Mouse (Mus musculus) thymus, postnatal 4 days (tissue): ENCODE results near the gene Selplg.

Source experiments
- DNase-seq: peaks from one replicate; pipeline ENCODE4 v3.0.0; 2021

The Selplg gene

DNA sequence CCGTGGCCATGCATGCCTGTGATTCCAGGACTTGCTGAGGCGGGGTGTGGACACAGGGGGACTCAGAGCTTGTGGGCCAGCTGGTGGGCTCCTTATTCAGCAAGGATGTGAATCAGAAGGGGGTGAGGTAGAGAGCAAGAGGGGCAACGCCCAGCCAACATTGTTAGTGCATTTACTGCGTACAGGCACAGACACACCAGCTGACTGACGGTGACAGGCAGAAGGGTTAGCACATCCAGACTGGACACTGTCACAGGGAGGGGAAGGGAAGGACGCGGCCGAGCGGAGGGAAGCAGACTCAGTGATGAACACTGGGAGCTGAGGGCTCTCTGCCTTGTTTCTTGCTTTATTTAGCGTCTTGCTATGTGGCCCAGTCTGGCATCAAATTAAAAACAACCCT is 21.1 kb upstream of the Selplg start:
- no peak for DNase-seq

DNA sequence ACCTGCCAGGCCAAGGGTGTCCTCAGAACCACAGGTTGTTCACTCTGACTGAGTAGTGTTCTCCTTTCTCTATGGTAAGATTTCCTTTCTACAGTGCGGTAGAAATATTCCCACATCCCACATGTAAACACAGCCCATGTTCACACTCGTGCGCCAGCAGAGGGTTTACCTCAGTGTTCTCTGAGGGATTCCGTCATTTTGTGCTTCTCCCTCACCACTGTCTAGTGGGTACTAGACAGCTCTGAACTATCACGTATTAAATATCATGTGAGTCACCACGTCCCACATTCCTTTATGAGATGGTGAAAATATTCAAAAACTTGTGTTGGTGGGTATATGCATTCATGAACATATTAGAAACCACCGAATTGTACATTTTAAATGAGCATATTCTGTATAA is 20.0 kb upstream of the Selplg start:
- no peak for DNase-seq

DNA sequence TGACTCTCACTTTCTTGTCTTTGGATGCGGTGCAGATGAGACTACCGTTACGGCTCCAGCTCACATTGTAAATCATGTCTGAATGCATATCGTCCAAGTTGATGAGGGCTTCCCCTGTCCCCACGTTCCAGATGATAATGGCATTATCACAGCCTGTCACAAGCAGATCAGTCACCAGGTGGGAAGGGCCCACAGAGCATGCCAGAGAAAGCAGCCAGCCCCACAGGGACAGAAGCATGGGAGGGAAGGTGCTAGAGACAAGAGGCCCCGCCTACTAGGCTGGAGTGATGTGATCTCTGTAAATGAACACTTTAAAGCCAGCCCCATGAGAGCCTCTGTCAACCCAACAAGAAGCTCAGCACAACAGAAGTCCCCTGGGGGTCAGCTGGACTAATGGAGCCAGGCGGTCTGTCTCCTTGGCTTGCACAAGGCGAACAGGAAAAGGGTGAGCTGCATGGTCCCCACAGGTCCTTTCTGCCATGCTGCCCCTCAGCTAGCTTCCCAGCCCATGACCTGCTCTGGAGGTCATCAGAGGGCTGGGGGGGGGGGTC is 18.3 kb upstream of the Selplg start:
- no peak for DNase-seq

DNA sequence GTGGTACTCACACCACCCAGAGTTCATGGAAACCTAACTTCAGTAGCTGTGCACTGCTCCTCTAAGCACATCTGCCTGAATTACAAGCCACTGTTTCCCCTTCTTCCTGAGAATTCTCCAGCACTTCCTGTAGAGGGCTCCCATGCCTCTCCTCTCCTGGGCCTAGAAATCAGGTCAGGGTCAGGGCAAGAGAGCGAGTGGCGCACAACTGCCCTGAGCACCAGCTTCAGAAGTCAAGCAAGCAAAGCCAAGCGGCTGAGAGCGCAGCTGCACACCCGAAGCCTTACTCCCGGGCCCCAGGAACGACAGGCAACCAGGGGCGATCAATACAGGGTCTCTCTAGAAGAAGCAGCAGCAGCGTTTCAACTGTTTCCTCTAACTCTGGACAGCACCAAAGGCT is 15.2 kb upstream of the Selplg start:
- DNase-seq, result no peak

DNA sequence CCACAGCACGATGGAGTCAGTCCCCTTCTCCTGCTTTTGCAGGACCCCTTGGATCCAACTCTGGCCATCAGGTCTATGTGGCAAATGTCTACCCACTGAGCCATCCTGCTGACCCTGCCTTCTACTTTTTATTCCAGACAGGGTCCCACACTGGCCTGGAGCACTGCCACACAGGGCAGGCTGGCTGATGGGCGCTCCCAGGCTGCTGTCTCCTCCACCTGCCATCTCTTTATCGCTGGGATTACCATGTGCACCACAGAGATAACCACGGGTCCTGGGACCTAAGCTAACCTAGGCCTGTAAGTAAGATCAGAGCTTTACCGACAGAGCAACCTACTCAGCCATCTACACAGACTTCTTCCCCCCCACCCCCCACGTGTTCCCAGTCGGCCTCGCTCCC is 14.2 kb upstream of the Selplg start:
- DNase-seq, result no peak

DNA sequence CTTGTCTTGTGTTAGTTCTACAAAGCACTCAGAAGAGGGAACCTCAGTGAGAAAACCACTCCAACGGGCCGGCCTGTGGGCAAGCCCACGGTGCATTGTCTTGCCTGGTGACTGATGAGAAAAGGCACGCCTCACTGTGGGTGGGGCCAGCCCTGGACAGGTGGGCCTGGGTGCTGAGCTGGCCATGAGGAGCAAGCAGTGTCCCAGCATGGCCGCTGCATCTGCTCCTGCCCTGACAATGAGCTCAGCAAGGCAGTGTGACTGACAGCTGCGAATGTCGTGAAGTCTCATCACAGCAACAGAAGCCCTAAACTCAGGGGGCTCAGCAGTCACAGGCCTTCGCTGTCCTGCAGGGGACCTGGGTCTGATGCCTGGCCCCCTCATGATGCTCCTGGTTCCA is 13.2 kb upstream of the Selplg start:
- no peak for DNase-seq

DNA sequence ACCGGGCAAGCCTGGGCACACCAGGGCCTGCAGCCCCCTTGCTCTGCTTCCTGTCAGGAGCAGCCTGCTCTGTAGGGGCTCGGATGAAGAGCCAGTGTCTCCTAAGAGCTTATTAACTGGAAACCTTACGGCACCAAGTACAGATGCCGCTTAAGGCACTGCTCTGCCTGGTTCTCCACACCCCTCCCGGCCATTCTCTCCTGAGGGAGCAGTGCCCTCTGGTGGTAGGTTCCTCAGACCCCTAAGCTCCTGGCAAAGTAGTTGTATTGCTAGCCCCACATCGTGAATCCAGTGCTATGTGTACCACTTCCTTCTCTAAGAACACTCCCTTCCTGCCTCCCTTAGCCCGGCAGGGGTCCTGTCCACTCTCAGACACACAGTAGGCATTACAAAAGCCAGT is 12.3 kb upstream of the Selplg start:
- peak; percentile 96 for DNase-seq

DNA sequence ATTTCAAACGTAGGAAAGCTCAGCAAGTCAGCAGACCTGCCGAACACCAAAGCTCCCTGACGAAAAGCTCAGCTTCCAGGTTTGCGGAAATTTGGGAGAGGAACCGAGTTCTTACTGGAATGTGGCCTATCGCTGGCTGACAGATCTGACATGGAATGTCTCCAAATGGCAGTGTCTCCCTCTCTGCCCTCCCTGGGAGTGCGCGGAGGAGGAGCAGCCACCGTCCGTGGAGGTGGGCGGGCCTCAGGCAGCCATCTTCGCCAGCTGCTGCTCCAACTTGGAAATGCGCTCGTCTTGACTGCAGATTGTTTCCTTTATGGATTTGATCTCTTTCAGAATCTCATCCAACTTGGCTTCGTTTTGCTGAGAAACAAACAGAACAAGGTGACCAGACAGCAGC is 11.7 kb upstream of the Selplg start:
- no peak for DNase-seq

DNA sequence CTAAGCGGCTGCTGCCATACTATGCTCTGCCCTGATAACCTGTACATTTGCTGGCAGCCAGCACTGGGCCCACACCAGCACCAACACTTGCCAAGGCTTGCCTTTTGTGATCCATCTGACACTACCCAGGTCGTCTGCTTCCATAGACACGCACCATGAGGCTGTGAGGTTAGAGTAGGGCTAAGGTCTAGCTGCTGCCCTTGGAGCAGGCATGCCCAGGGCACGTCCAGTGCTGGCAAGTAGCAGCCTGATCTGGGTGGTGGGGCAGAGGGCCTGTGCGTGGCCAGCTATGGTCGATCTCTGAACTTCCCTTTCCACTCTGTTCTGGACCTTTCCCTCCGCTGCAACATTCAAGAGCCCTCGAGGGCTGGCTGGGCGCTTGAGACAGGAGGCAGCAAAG is 10.5 kb upstream of the Selplg start:
- no peak for DNase-seq

DNA sequence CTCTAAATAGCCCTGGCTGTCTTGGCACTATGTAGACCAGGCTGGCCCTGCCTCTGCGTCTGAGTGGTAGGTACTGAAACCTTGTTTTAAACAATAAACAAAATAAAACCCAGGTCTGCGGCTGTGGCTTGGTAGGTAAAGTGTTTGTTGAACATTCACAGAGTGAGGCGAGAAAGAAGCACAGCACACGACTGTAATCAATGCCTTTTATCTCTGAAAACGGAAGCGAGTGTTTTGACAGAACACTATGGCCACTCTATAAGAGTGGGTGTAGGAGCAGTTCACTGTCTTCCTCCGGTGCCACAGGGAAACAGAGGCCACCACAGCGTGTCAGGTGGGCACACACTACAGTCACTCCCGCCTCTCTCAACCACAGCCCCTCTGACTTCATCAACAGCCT is 9.8 kb upstream of the Selplg start:
- DNase-seq, result no peak

DNA sequence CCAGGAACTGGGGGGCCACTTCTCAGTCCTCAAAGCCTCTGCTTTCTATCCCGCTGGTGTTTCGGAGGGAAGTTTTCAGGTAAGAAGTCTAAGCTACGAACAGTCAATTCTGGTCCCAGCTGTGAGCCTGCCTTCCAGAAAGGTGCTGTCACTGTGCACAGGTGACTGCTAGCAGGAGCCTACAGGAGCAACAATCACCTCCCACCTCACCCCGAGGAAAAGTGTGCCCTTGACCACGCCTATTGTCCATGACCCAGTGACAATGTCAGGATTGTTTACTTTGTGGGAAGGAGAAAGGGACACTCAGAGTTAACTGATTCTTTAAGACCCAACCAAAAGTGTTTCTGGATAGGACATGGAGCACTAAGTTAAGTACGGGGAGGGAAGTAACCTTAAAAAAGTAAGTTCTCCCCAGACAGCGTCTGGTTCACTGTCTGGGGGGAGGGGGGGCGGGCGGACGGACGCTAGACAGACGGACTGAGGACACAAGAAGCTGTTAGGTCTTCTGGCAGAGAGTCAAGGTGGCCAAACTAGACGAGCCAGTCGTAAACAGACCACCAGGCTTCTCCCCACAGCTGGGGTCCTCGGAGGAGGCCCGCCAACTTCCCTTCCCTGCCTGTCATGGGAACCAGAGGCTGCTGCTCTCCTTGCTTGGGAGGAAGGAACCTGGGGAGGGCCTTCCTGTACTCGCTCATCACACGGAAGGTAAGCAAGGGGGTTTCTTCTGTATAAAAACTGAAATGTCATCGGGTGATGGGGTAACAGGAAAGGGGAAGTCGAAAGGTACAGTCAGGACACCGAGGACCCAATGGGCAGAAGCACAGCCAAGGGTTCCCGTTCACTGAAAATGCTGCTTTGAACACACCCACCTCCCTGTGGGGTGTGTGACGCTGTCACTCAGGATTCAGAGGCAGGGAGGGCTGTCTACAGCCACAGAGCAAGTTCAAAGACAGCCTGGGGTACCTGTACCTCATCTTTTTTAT is 9.1 kb upstream of the Selplg start:
- DNase-seq, result no peak

DNA sequence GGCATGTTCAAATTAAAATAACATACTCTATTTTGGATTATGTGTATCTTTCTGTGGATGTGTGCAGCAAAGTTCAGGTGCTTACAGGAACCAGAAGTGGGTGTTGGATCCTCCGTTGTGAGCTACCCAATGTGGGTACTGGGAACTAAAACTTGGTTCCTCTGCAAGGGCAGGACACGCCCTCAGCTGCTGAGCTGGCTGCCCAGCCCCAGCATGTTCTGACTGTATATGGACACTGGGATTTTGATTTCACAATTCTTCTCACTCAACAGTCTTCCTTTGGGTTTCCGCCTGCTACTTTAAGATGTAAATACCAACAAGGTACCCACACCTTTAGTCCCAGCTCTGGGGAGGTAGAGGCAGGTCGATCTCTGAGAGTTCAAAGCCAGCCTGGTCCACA is 8.0 kb upstream of the Selplg start:
- no peak for DNase-seq

DNA sequence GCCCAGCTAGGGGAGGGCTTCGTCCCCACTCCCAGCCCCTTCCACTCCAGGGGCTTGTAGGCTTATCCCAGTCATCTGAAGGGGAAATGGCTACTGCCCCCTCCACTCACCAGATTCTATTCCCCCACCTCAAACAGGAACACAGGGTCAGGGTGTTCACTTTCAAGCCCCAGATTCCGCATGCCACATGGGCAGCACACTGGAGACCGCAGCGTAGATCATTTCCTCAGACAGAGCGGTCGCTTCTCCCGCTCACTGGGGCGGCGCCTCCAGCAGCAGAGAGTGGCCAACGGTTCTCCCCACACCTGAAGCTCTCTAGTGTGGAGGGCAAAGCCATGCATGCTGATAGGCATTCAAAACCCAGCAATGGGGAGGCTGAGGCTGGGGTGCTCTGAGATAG is 4.5 kb upstream of the Selplg start:
- peak; percentile 55 for DNase-seq

DNA sequence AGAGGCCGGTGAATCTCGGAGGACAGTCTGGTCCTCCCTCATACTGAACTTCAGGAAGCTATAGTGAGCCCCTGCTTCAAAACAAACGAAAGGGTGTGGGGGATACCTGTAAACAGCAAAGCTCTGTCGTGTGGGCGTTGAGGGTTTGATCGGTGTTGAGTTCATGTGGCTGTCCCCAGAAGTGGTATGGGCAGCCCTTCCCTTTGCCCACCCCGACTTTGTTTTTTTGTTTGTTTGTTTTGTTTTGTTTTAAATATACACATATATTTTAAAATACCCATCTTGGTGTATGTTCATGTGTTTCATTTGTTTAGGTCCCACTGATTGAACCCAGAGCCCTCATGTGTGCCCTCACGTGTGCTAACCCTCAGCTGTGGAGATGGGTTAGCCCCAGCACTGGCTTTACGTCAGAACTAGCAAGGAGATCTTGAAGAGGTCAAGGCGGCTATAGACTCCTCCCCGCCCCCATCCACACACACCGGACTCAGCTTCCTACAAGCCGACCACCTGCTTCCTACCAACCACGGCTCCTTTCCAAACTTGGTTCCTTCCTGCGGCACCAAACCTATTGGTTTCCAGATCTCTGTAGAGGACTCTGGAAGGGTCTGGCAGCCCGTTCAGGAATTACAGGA is 988 bp upstream of the Selplg start:
- peak; percentile 53 for DNase-seq

DNA sequence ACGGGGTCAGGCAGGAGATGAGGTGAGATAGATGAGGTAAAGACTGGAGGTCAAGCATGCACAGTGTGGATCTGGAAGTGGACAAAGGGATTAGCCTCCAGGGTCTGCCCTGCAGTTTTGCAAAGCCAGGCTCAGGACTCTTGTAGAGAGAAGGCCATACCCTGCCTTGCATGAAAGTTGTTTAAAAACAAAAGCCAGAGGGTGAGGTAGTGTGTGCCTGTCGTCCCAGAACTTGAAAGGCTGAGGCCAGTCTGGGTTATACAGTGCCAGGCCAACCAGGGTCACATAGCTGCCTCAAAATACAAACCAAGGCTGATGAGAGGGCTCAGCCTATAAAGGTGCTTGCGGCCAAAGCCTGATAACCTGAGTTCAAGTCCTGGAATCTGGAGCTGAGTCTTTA is 703 bp downstream of the Selplg start:
- peak; percentile 50 for DNase-seq

DNA sequence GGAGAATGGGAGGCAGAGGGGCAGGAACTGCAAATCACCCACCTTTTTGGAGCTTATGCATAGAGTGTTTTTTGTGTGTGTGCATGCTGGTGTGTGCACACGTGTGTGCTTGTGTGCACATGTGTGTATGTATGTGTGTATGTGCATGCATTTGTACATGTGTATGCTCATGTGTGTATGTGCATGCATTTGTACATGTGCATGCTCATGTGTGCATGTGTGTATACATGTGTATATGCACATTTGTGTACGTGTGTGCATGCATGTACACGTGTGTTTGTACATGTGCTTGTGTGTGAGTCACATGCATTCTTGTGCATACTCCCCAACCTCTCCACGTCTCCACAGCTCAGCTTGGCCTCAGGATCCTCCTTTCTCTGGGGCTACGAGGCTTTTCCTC is 1.6 kb downstream of the Selplg start:
- no peak for DNase-seq

DNA sequence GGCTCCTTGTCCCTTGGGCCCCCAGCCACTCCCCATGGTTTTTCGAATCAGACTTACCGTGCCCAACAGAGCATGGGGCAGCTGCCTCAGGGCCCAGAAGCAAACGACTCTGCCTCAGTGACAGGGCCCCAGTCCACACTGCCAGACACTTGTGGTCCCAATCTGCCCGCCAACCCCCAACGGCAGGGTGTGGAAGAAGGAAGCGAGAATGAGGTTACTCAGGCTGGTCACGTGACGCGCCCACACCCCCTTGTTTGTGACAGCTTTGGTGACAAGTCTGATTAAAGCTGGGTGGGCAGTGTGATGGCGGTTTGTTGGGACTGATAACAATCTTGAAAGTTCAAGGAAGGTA is 2.2 kb downstream of the Selplg start:
- peak; percentile 94 for DNase-seq

DNA sequence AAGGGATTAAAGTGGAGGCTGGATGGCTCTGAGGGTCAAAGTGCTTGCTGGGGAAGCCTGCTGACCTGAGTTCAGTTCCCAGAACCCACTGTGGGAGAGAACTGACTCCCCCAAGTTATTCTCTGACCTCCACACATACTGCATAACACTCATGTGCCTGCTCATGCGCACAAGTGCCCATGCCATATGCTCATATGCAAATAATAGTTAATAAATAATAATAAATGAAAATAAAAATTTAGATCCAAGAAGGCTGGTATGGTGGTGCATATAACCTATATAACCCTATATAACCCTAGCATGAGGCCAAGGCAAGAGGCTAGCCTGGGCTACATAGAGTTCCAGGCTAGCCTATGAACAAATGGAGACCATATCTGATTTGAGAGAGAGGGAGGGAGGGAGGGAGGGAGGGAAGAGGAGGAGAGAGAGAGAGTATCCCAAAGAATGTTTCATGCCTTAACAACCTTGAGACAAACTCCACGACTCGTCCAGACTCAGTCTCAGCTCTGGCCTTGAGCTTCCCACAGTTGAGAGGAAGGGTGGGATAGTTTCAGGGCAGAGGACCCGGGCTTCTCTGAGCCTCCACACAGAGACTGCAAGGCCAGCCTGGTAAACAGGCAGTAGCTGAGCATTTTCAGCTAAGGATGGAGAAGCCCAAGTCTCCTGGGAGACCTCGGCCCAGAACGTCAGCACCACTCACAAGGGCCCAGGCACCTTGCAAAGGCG is 2.7 kb downstream of the Selplg start:
- no peak for DNase-seq

DNA sequence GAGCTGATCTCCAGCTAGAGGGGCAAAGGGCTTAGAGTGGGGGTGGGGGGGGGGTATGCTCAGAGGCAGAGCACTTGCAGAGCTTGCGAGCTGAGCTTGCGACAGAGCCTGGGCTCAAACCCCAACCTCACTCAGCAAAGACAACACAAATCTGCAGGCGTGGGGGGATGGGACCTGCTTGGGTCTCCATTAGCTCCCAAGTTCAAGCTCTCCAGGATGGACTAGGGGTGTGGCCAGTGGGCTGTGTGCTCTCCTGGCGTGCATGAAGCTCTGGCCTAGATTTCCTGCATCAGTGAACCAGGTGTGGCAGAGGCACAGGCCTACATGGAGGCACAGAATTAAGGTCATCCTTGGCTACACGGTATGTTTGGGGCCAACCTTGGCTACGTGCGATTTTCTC is 4.0 kb downstream of the Selplg start:
- peak; percentile 73 for DNase-seq

DNA sequence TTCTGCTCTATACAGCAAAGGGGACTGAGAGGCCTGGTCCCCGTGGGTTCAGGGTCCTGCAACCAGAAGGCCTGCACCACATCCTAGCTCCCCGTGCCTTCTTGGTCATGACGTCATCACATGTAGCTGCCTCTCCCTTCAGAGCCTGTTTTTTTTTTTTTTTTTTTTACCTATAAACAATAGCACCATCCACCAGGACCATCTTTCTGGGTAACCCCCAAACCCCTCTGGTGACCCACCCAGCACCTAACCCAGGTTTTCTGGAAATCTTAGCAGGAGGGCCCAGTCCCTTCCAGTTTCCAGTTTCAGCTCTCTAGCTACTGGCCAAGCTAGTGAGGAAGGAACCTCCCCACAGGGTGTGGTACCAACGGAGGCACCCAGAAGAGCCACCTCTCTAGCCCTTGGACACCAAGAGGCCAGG is 4.4 kb downstream of the Selplg start:
- no peak for DNase-seq

DNA sequence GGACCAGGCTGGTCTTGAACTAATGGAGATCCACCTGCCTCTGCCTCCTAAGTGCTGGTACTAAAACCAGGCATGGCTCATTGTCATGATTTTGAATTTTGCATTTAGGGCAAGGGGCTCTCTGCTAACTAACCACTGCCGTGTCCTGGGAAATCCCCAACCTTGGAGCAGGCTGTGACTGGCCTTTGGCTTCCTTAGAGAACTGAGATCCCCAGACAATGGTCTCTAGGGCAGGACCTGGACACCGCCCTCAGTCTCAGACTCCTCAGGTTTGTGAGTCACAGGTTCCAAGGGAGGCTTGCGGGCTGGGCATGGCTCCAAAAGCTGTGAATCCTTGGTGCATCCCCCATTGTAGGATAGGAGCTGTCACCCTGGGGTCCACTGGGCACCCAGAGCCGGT is 5.8 kb downstream of the Selplg start:
- DNase-seq, result no peak

DNA sequence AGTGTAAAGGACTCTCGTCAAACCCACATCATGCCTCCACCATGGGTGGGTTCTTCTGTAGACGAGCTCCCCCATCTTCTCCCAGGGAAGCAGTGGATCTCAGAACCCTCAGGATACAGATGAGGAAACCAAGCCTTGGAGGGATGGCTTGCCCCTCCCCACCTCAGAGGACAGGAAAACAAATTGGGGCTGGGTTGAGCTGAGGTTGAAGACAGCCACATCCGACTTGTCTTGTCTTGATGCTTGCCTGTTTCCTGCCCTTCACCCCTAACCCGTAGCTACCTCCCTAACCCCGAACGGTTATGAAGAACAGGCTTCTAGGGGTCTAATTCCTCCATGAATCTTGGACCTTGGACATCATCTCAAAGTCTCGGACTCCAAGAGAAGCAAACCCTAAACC is 6.9 kb downstream of the Selplg start:
- peak; percentile 64 for DNase-seq

DNA sequence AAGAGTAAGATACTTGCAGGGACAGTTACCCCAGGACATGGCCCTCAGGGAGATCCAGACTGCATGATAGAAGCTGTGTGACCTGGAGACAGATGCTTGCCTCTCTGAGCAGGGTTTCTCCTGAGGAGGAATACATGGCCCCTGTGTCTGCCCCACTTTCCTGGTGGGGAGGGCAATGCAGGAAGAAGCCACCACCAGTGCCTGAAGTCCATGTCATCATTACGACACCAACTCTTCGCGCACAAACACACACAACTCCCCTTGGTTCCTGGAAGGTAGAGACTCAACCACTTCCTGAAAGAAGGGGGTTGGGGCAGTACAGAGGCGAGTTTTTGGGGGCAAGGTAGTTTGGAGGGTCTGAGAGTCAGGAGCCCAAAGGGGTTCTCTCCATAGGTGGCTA is 8.2 kb downstream of the Selplg start:
- DNase-seq, result peak; percentile 52

DNA sequence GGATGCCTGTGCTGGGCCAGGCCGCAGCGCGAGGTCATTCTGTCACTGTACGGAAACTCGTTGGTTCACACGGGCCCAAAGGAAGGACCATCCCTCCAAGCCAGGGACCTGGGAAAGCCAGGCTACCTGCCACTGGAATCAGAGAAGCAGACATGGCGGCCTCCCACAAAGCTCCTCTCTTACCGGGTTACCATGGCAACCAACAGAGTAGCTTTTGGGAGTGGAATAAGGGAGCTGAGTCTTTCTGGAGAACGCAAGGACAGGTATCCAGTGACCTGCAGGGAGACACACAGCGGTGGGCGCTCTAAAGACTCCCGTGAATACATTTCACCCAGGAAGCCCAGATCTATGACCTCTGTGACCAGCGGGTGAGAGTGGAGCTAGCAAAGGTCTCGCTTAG is 13.9 kb downstream of the Selplg start:
- DNase-seq, result no peak
